Mouse (Mus musculus) C2C12 (cell line): ENCODE results near the gene Apoa4.

Source experiments
- CEBPB ChIP-seq: IDR thresholded peaks from one replicate; pipeline ENCODE4 v1.6.1; 2011; ENCODE audit warnings: low read depth, mild to moderate bottlenecking, control low read depth, moderate library complexity
- CTCF ChIP-seq: IDR thresholded peaks from one replicate; pipeline ENCODE4 v1.5.1; 2011; ENCODE audit not compliant: control insufficient read depth, insufficient read depth, insufficient read length

- TF ChIP-seq CTCF (no peak), CEBPB (no peak)
Observed at GRCm38 (mm10) chr9:46257546-46257945, 17.1 kb downstream of the Apoa4 start.
